Mouse (Mus musculus) gastrocnemius, adult 2 months (tissue): Measurements from ENCODE around the gene Cdc42ep2. TPM values are rescaled to one million over a fixed set of nuclear protein-coding genes. Genes with fewer than 3 reads are reported as not detected.
"Not testable (repeated sequence)": the region's sequence is repeated elsewhere in the genome, so short reads cannot be mapped to it uniquely, and the experiment has no call there.

Source experiments
- DNase-seq: peaks from one replicate; pipeline ENCODE4 v3.0.0; 2022
- H3K27ac ChIP-seq: fragments of 200-600 bp; 2 replicates; pipeline ENCODE4 v1.8.1; 2022; ENCODE audit warnings: mild to moderate bottlenecking
- H3K4me3 ChIP-seq: fragments of 200-600 bp; 2 replicates; pipeline ENCODE4 v1.8.1; 2022; ENCODE audit warnings: mild to moderate bottlenecking, moderate library complexity
- CTCF ChIP-seq: fragments of 200-600 bp; IDR thresholded peaks from 2 replicates; pipeline ENCODE4 v1.8.1; 2022; ENCODE audit warnings: antibody characterized with exemption, mild to moderate bottlenecking, moderate library complexity
- intact Hi-C: fragments of 180-260 bp; cut with DNase I; formaldehyde crosslinking; loops from one replicate; pipeline ENCODE4 v1.15.1; 2025
- total RNA-seq, 2 experiments: library from RNA; stranded (reverse); gene quantifications; 2 replicates each; pipeline ENCODE4 v1.2.3; 2021

Gene Cdc42ep2
- total RNA-seq, 2 experiments from 2014 or later: 8.2 to 14.3 TPM

- Histone ChIP-seq H3K4me3 (no peak overlapping the region), H3K27ac (no peak overlapping the region)
- intact Hi-C loops: no loop called here
- no peak for TF ChIP-seq CTCF
- no peak for DNase-seq
Observed at GRCm38 (mm10) chr19:5892735-5893134, 31.9 kb downstream of the Cdc42ep2 start.

DNA sequence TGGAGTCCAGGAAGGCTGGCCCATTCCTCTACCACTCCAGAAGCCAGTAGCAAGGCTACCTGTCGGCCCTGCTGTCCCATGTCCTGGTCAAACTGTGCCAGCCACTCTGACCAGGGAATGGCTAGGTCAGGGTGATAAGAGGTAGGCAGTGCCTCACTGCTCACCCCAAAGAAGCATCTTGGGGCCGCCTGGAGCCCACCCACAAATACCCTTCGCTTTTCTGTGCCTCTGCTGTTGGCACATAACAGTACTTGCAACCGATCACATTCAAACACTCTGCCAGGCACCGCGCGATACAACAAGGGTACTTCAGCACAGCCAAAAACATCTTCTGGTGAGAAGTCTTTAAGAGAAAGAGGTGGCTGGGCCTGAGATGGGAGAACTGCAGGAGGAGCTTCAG, 32.4 kb downstream of the Cdc42ep2 start:
- intact Hi-C loops: no loop called here

GRCm38 (mm10) chr19:5891521-5892258, 32.9 kb downstream of the Cdc42ep2 start:
- TF ChIP-seq CTCF: no peak
- intact Hi-C loops: no loop called here
- peak overlapping the region; percentile 3; the same call in 1 of the 2 replicates for H3K27ac ChIP-seq
- no peak overlapping the region for H3K4me3 ChIP-seq
- DNase-seq: no peak

More for the DNA sequence above, 32.4 kb downstream of the Cdc42ep2 start:
- no peak for TF ChIP-seq CTCF
- Histone ChIP-seq H3K4me3 (no peak overlapping the region), H3K27ac (no peak overlapping the region)
- DNase-seq: no peak

- TF ChIP-seq CTCF: no peak
- Histone ChIP-seq H3K4me3 (no peak overlapping the region), H3K27ac (no peak overlapping the region)
- intact Hi-C loops: no loop called here
- DNase-seq: no peak
Observed at GRCm38 (mm10) chr19:5889211-5889610, 35.4 kb downstream of the Cdc42ep2 start.

DNA sequence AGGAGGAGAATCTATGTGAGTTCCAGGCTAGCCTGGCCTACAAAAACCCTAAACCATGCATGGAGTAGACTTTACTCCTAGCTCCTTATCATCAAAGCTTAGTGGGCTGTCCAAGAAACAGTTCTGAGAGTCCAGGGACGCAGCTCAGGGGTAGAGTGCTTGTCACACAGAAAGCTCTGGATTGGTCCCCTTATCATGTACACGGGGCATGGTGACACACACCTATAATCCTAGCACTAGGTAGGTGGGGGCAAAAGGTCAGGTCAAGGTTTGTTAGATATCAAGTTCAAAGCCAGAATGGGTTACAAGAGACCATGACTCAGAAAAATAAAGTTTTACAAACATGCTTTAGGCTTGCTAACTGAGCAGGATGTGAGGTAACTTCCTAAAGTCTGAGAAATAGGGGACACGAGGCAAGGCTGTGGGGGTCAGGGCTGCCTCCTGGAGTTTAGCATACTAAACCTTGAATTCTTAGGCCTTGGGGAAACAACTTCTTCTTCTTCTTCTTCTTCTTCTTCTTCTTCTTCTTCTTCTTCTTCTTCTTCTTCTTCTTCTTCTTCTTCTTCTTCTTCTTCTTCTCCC, 37.3 kb downstream of the Cdc42ep2 start:
- Histone ChIP-seq H3K4me3 (no peak overlapping the region), H3K27ac (no peak overlapping the region)
- no peak for TF ChIP-seq CTCF
- no peak for DNase-seq
- intact Hi-C loops: no loop called here

GRCm38 (mm10) chr19:5885838-5886237, 38.8 kb downstream of the Cdc42ep2 start:
- Histone ChIP-seq H3K27ac (no peak overlapping the region), H3K4me3 (no peak overlapping the region)
- peak; percentile 67 for TF ChIP-seq CTCF
- intact Hi-C loops: no loop called here
- no peak for DNase-seq

DNA sequence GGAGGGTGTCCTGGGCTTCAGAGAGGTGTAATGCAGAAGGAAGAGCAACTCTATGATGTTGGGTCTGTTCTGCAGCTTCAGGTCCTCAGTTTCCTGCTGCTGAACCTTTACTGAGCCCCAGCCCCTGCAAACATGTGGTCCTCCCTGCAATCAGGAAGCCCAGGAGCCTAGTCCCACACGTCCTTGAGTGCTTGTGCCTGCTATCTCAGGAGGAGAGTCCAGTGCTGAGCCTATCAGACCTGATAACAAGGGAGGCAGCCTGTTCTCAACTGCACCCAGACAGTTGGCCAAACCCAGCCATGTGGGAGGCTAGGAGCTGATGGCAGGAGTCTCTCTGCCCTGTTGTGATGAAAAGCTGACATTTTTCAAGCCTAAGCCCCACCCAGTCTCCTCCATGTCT, 40.7 kb downstream of the Cdc42ep2 start:
- H3K27ac ChIP-seq: no peak overlapping the region
- H3K4me3 ChIP-seq: no peak overlapping the region
- no peak for DNase-seq
- intact Hi-C loops: no loop called here
- no peak for TF ChIP-seq CTCF

DNA sequence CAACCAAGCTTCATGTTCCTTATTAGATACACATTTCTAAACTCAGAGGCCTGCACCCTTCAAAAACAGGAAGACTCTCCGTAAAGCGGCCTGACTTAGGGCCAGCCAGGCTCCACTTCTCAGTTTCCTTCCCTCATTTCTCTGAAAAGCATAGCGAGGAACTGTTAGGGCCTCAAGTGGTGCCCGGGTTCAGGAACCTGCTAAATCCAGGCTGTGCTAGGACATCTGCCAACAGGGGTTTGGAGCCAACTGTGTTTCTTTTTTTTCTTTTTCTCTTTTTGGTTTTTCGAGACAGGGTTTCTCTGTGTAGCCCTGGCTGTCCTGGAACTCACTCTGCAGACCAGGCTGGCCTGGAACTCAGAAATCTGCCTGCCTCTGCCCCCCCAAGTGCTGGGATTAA, 42.5 kb downstream of the Cdc42ep2 start:
- intact Hi-C loops, H3K4me3 ChIP-seq, H3K27ac ChIP-seq, DNase-seq: not testable (repeated sequence)

- Histone ChIP-seq H3K27ac (no peak overlapping the region), H3K4me3 (no peak overlapping the region)
- intact Hi-C loops: no loop called here
- DNase-seq: no peak
- no peak for TF ChIP-seq CTCF
Observed at GRCm38 (mm10) chr19:5881155-5881554, 43.5 kb downstream of the Cdc42ep2 start.

- no peak for DNase-seq
- Histone ChIP-seq H3K4me3 (no peak overlapping the region), H3K27ac (no peak overlapping the region)
- TF ChIP-seq CTCF: no peak
- intact Hi-C loops: loop anchor here (2.0 kb wide), 1 partner anchor 87 kb away; no protein-coding TSS in a partner anchor
Observed at GRCm38 (mm10) chr19:5879735-5880134, 44.9 kb downstream of the Cdc42ep2 start.

GRCm38 (mm10) chr19:5878916-5879315, 45.7 kb downstream of the Cdc42ep2 start:
- no peak for TF ChIP-seq CTCF
- no peak for DNase-seq
- H3K4me3 ChIP-seq: peak overlapping the region; percentile 68

GRCm38 (mm10) chr19:5878362-5878722, 46.3 kb downstream of the Cdc42ep2 start:
- no peak for TF ChIP-seq CTCF
- DNase-seq: peak; percentile 62
- intact Hi-C loops: loop anchor here (2.0 kb wide), 1 partner anchor 86 kb away; no protein-coding TSS in a partner anchor
- Histone ChIP-seq H3K4me3 (peak overlapping the region; percentile 68), H3K27ac (peak overlapping the region; percentile 84)

More at GRCm38 (mm10) chr19:5878916-5879315, 45.7 kb downstream of the Cdc42ep2 start:
- H3K27ac ChIP-seq: peak overlapping the region; percentile 84; the same call in 1 of the 2 replicates
- intact Hi-C loops: loop anchor here (2.0 kb wide), 1 partner anchor 86 kb away; no protein-coding TSS in a partner anchor

- intact Hi-C loops: loop anchor here (2.0 kb wide), 1 partner anchor 85 kb away; no protein-coding TSS in a partner anchor
- Histone ChIP-seq H3K4me3 (peak within 1 kb of the TSS; percentile 68), H3K27ac (peak within 1 kb of the TSS; percentile 84)
- peak; percentile 89 for TF ChIP-seq CTCF
- peak; percentile 82 for DNase-seq
Observed at GRCm38 (mm10) chr19:5877618-5878361, 46.8 kb downstream of the Cdc42ep2 start, which contains the start of gene Slc25a45. Gene Slc25a45 (plus strand): TSS chr19:5877808.
